Mouse (Mus musculus): ENCODE results near the gene Agpat4. TPM values are rescaled to one million over a fixed set of nuclear protein-coding genes. Genes with fewer than 3 reads are reported as not detected.

Agpat4 gene
- polyA plus RNA-seq, 1 experiment from 2014 or later = 39.9 TPM

DNA sequence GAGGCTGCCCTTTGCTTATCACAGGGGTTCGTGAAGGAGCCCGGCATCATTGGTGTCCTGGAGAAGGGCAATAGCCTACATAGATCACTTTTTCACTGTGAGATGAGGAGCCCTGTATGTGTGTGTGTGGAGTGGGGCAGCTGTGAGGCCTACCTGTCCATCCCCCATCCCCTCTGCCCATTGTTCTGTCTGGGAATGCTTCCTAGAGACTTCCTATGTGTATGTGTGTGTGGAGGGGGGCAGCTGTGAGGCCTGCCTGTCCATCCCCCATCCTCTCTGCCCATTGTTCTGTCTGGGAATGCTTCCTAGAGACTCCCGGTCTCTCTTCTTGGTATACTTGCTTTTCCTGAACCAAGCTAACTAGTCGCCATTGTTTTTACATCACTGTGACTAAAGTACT is 8.6 kb downstream of the Agpat4 start:
- no peak overlapping the region for H3K9ac ChIP-seq
- no peaks in the 10 kb centered on the region for H3K4me1 ChIP-seq
- H3K9me3 ChIP-seq = no peaks in the 10 kb centered on the region
- no peak overlapping the region for H3K4me2 ChIP-seq
- peaks cover 40% of the 10 kb centered on the region for H3K36me3 ChIP-seq
- H3K27ac ChIP-seq = no peak overlapping the region
- H3K27me3 ChIP-seq = no peaks in the 10 kb centered on the region
- ATAC-seq (ENCODE audit: insufficient number of reproducible peaks, insufficient read depth, low FRiP score, low TSS enrichment, low read depth) = no peak
- 76% methylated on average over 4 of the region's 4 CpGs for WGBS
- H3K4me3 ChIP-seq = no peak overlapping the region

DNA sequence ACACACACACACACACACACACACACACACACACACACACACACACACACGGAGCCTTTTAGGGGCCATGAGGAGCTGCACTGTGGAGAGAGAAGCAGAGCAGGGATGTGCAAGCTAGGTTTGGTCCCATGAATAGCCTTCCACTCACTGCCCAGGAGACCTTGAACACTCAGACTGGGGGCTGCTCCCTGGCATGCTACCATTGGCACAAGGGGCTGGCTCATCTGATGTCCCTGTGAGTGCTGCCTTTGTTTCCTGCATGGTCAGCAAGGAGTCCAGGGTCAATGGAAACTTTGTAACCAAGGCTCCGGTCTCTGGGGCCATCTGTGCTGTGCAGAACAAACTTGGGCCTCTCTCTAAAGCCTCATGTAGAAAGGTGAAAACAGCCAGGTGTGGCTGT is 10.5 kb downstream of the Agpat4 start:
- Histone ChIP-seq H3K4me1 (no peaks in the 10 kb centered on the region), H3K27ac (no peak overlapping the region), H3K9ac (no peak overlapping the region), H3K4me2 (no peak overlapping the region), H3K36me3 (peaks cover 40% of the 10 kb centered on the region), H3K4me3 (no peak overlapping the region), H3K9me3 (no peaks in the 10 kb centered on the region), H3K27me3 (no peaks in the 10 kb centered on the region)
- 75% methylated on average over 2 of the region's 2 CpGs for WGBS
- ATAC-seq (ENCODE audit: insufficient number of reproducible peaks, insufficient read depth, low FRiP score, low TSS enrichment, low read depth) = no peak

DNA sequence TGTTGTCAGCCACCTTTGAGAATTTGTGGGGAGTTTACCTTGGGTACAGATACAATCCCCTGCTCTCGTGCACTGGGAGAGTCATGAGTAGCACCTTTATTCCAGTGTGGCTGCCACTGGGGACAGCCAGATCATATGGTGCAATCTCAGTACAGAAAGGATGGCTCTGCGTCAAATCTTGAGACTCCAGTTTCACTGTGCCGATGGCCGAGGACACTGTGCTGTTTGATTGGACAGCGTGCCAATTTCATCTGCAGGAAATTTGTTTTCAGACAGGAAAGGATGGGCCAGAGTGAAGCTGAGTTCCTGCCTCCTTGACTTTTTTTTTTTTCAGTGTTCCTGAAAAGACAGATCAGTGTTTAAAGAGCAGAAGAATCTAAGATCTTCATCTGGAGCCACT is 12.7 kb downstream of the Agpat4 start:
- Histone ChIP-seq H3K36me3 (peaks cover 33% of the 10 kb centered on the region), H3K9ac (no peak overlapping the region), H3K9me3 (no peaks in the 10 kb centered on the region), H3K27me3 (no peaks in the 10 kb centered on the region), H3K27ac (no peak overlapping the region), H3K4me1 (0 out of 2 replicates have a peak, but pooled peaks cover under 1% of the 10 kb centered on the region), H3K4me3 (no peak overlapping the region), H3K4me2 (no peak overlapping the region)
- no peak for ATAC-seq (ENCODE audit: insufficient number of reproducible peaks, insufficient read depth, low FRiP score, low TSS enrichment, low read depth)
- WGBS = 80% methylated on average over 5 of the region's 5 CpGs

DNA sequence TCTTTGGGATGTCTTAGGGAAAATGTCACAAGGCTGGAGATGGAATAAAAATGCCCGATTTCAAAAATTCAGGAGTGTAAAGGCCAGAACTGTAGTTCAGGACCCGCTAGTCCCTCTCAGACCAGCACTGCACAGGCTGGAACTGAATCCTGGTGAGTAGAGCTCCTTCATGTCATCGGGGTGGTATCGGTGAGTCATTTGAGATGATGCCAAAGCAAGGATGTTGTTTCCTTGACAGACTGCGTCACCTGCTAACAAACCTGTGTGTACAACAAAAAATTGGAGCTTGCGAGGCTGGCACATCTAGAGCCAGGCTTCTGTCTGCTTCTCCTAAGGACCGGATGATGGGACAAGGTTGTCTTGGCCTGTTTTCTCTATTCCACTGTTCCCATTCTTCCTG is 13.1 kb downstream of the Agpat4 start:
- Histone ChIP-seq H3K27ac (no peak overlapping the region), H3K4me2 (no peak overlapping the region), H3K9me3 (no peaks in the 10 kb centered on the region), H3K36me3 (peaks cover 30% of the 10 kb centered on the region), H3K4me1 (0 out of 2 replicates have a peak, but pooled peaks cover 2% of the 10 kb centered on the region), H3K4me3 (no peak overlapping the region), H3K27me3 (no peaks in the 10 kb centered on the region), H3K9ac (no peak overlapping the region)
- no peak for ATAC-seq (ENCODE audit: insufficient number of reproducible peaks, insufficient read depth, low FRiP score, low TSS enrichment, low read depth)
- 94% methylated on average over 7 of the region's 7 CpGs for WGBS

DNA sequence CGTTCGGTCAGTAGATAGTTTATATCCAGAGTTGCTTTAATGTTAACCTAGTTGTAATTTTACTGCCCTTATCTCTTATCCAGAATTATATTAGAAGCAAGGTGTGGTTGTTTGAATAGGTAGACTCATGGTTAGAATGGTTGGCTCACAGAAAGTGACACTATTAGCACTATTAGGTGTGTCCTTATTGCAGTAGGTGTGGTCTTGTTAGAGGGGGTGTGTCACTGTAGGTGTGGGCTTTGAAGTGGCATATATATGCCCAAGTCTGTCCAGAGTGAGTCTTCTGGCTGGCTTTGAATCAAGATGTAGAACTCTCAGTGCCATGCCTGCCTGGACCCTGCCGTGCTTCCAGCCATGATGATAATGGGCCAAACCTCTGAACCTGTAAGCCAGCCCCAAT is 14.4 kb downstream of the Agpat4 start:
- no peak for ATAC-seq (ENCODE audit: insufficient number of reproducible peaks, insufficient read depth, low FRiP score, low TSS enrichment, low read depth)
- H3K4me2 ChIP-seq = no peak overlapping the region
- no peak overlapping the region for H3K27ac ChIP-seq
- no peak overlapping the region for H3K4me3 ChIP-seq
- 0 out of 2 replicates have a peak, but pooled peaks cover 2% of the 10 kb centered on the region for H3K4me1 ChIP-seq
- H3K36me3 ChIP-seq = peaks cover 18% of the 10 kb centered on the region
- 98% methylated on average over 3 of the region's 3 CpGs for WGBS
- H3K9ac ChIP-seq = no peak overlapping the region
- H3K9me3 ChIP-seq = no peaks in the 10 kb centered on the region
- H3K27me3 ChIP-seq = no peaks in the 10 kb centered on the region

DNA sequence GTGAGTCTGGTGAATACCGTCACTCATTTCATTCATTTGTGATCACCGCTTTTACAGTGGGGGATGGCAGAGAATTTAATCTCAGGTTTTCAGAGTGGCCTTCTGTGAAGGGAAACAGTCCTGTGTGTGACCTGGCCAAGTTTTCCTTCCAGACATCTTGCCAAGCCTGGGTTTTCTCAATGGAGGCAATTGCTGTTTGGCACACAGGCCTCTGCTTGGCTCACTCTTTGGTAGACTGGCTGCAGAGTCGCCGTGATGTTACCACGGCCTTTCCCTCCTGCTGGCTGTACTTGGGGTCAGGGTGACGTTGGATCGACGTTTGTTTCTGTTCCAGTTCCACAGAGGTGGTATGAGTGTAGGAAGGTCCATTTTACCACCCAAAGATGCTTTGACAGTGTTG is 15.5 kb downstream of the Agpat4 start:
- Histone ChIP-seq H3K4me2 (no peak overlapping the region), H3K9ac (no peak overlapping the region), H3K27me3 (no peaks in the 10 kb centered on the region), H3K4me3 (no peak overlapping the region), H3K27ac (no peak overlapping the region), H3K36me3 (peaks cover 18% of the 10 kb centered on the region), H3K4me1 (0 out of 2 replicates have a peak, but pooled peaks cover 2% of the 10 kb centered on the region), H3K9me3 (no peaks in the 10 kb centered on the region)
- 94% methylated on average over 8 of the region's 8 CpGs for WGBS
- no peak for ATAC-seq (ENCODE audit: insufficient number of reproducible peaks, insufficient read depth, low FRiP score, low TSS enrichment, low read depth)

DNA sequence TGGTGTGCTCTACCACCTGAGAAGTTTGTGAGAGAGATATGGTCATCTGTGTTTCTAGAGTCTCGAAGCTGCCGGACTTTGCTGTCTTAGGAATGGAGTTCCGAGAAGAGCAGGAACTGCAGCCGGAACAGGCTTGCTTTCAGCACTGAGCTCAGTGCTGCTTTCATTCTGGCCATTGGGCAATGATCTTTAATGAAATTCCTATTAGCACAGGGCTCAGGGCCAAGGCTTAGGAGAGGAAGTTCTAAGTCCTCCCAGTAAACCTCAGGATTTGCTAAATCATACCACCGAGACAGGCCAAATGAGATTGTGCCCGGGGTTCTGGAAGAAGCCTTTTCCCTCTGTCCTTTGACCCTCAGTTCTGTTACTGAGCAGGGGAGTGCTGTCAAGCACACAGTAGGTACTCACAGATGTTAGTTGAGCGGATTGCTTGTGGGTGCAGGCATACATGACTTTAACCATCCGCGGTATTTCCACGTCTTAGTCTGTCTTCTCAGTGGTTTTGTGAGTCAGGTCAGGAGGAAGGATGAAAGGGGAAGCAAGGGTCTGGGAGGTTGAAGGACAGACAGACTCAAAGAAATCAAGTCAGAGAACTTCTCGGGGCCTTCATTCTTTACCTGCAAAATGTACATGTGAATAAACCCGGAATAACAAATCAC is 16.6 kb downstream of the Agpat4 start:
- 0 out of 2 replicates have a peak, but pooled peaks cover 2% of the 10 kb centered on the region for H3K4me1 ChIP-seq
- no peak for ATAC-seq (ENCODE audit: insufficient number of reproducible peaks, insufficient read depth, low FRiP score, low TSS enrichment, low read depth)
- H3K36me3 ChIP-seq = peaks cover 27% of the 10 kb centered on the region
- H3K27ac ChIP-seq = no peak overlapping the region
- no peaks in the 10 kb centered on the region for H3K9me3 ChIP-seq
- H3K4me3 ChIP-seq = no peak overlapping the region
- no peak overlapping the region for H3K4me2 ChIP-seq
- H3K9ac ChIP-seq = no peak overlapping the region
- no peaks in the 10 kb centered on the region for H3K27me3 ChIP-seq
- WGBS = 95% methylated on average over 12 of the region's 12 CpGs

DNA sequence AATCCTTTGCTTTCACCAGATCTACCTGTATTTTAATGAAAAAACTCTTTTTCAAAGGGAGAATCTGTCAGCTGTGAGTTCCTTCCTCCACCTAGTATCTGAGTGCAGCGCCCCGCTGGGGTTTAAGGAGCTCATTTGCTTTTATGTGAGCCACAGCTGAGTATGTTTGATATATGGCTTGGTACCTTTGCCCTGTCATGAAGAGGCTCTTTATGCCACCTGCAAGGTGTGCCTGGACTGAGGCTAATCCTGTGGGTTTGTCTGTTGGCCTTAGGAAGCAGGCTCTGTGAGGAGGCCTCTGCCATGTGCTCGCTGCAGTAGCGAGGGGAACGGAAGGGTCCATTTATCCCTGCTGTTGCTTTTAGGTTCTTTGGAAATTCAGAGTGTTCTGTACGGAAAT is 19.9 kb downstream of the Agpat4 start:
- Histone ChIP-seq H3K36me3 (peaks cover 37% of the 10 kb centered on the region), H3K27ac (no peak overlapping the region), H3K4me1 (0 out of 2 replicates have a peak, but pooled peaks cover 2% of the 10 kb centered on the region), H3K9ac (no peak overlapping the region), H3K4me3 (no peak overlapping the region), H3K27me3 (no peaks in the 10 kb centered on the region), H3K9me3 (no peaks in the 10 kb centered on the region), H3K4me2 (no peak overlapping the region)
- WGBS = 95% methylated on average over 6 of the region's 6 CpGs
- no peak for ATAC-seq (ENCODE audit: insufficient number of reproducible peaks, insufficient read depth, low FRiP score, low TSS enrichment, low read depth)

DNA sequence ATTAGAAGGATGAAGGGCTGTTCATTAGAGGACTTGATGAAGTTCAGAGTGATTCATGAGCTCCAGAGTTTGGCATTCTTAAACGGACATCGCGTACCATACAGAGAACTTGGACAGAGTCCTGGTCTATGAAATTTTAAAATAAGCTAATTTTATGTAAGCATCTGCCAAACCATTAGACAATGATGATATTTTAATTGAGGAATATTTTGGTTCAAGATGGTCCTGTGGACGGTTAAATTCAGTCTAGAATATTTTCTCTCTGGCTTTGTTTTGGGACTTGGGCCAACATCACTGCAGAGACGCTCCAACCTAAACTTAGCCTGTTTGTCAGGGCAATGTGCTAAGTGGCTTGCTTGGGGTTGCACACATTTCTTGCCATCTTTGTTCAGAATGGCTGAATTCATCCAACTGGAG is 25.5 kb downstream of the Agpat4 start:
- 88% methylated on average over 5 of the region's 5 CpGs for WGBS
- H3K36me3 ChIP-seq = peaks cover 21% of the 10 kb centered on the region
- no peak overlapping the region for H3K4me2 ChIP-seq
- H3K27me3 ChIP-seq = no peaks in the 10 kb centered on the region
- no peak overlapping the region for H3K27ac ChIP-seq
- no peaks in the 10 kb centered on the region for H3K9me3 ChIP-seq
- no peak overlapping the region for H3K9ac ChIP-seq
- no peaks in the 10 kb centered on the region for H3K4me1 ChIP-seq
- no peak for ATAC-seq (ENCODE audit: insufficient number of reproducible peaks, insufficient read depth, low FRiP score, low TSS enrichment, low read depth)
- no peak overlapping the region for H3K4me3 ChIP-seq

DNA sequence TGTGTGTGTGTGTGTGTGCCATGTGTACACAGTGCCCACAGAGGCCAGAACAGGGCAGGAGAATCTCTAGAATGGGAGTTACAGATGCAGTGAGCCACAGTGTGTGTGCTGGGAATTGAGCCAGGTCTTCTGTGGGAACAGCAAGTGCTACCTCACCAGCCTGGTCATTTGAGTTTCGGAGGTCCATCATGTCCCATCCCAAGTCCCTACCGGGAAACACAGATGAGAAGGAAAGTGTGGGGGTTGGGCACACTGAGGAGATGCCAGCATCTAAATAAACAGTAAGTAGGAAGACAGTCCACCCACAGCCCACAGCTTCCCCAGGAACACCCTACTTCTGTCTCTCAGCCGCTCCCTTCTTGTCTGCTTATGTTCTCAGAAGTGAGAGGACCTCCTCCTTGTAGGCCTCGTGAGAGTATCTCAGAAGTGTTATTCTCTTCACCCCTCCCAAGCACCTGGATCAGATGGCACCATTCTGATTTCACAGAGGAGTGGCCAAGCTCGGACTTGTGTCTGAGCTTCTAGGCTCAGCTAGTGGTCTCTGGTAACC is 27.7 kb downstream of the Agpat4 start:
- Histone ChIP-seq H3K27ac (no peak overlapping the region), H3K4me1 (no peaks in the 10 kb centered on the region), H3K27me3 (no peaks in the 10 kb centered on the region), H3K9me3 (no peaks in the 10 kb centered on the region), H3K36me3 (peaks cover 9% of the 10 kb centered on the region; the same call in 1 of the 2 replicates), H3K4me2 (no peak overlapping the region), H3K4me3 (no peak overlapping the region), H3K9ac (no peak overlapping the region)
- 93% methylated on average over 5 of the region's 5 CpGs for WGBS
- no peak for ATAC-seq (ENCODE audit: insufficient number of reproducible peaks, insufficient read depth, low FRiP score, low TSS enrichment, low read depth)

DNA sequence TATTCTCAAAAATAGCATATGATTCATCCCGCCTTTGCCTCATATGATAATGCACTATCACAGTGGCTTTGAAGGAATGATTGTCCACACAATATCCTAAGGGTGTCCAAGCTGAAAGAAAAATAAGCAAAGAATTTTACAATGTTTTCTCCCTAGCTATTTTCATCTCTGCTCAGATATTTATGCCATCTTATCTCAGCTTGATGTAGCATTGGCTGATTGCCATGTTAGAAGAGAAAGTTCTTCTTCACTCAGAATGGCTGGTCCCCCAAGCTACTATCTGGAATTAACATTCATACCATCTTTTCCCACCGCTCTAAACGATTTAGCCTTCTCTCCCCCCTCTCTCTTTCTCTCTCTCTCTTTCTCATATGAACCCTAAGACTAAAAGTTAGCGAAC is 29.3 kb downstream of the Agpat4 start:
- H3K4me3 ChIP-seq = no peak overlapping the region

DNA sequence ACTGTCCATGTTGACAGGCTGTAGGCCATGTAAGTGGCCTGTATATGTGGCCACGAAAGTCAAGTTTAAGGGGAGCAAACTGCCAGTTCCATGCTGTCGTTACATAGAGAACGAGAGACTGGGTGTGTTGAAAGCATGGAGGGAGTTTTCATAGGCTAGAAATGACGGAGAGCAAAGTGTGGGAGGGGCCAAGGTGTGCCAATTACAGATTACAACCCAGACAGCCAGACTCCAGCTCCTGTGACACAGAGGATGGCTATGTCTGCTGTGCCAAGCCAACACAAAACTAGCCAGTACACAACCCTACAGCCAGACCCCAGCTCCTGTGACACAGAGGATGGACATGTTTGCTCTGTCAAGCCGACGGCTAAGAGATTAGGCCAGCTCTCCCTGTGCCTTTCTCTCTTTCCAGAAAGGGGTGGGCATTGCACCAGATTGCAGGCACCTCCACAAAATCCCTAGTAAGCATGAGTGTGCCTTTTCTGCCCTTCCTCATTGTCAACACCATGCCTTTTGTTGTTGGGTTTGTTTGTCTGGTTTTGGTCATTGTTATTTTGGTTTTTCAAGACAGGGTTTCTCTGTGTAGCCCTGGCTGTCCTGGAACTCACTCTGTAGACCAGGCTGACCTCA is 30.8 kb downstream of the Agpat4 start:
- WGBS = 91% methylated on average over 6 of the region's 6 CpGs
- H3K36me3 ChIP-seq = peaks cover 34% of the 10 kb centered on the region
- H3K4me2 ChIP-seq = no peak overlapping the region
- H3K4me3 ChIP-seq = no peak overlapping the region
- no peak for ATAC-seq (ENCODE audit: insufficient number of reproducible peaks, insufficient read depth, low FRiP score, low TSS enrichment, low read depth)
- H3K4me1 ChIP-seq = no peaks in the 10 kb centered on the region
- H3K27ac ChIP-seq = no peak overlapping the region
- H3K9ac ChIP-seq = no peak overlapping the region
- H3K27me3 ChIP-seq = no peaks in the 10 kb centered on the region
- H3K9me3 ChIP-seq = no peaks in the 10 kb centered on the region

More for the DNA sequence above, 29.3 kb downstream of the Agpat4 start:
- Histone ChIP-seq H3K27ac (no peak overlapping the region), H3K9ac (no peak overlapping the region), H3K27me3 (no peaks in the 10 kb centered on the region), H3K4me2 (no peak overlapping the region), H3K4me1 (no peaks in the 10 kb centered on the region), H3K36me3 (peaks cover 21% of the 10 kb centered on the region), H3K9me3 (no peaks in the 10 kb centered on the region)
- no peak for ATAC-seq (ENCODE audit: insufficient number of reproducible peaks, insufficient read depth, low FRiP score, low TSS enrichment, low read depth)
- 92% methylated on average over 4 of the region's 4 CpGs for WGBS
